Mouse (Mus musculus) layer of hippocampus, adult 2 months (tissue): ENCODE data around the gene Pih1d2. TPM values are rescaled to one million over a fixed set of nuclear protein-coding genes. Genes with fewer than 3 reads are reported as not detected.
A peak's percentile ranks its signal among the peaks of the same experiment; 100 is the strongest.

Source experiments
- DNase-seq, 2 experiments: peaks; one replicate each; pipeline ENCODE4 v3.0.0; 2022; ENCODE audit warnings: low spot score in 2 of 2
- H3K27ac ChIP-seq: fragments of 200-600 bp; 2 replicates; pipeline ENCODE4 v1.8.1; 2022
- H3K4me3 ChIP-seq: fragments of 200-600 bp; 2 replicates; pipeline ENCODE4 v1.8.1; 2022; ENCODE audit warnings: mild to moderate bottlenecking
- CTCF ChIP-seq: fragments of 200-600 bp; conservative IDR thresholded peaks from 2 replicates; pipeline ENCODE4 v1.8.1; 2022; ENCODE audit warnings: antibody characterized with exemption, mild to moderate bottlenecking, moderate library complexity
- long read RNA-seq, 2 experiments: library from polyadenylated mRNA; stranded (forward); transcript quantifications; one replicate each; pipeline ENCODE4 v2.0.0; 2021; ENCODE audit warnings: borderline mapping rate in 2 of 2
- total RNA-seq, 2 experiments: library from RNA; stranded (reverse); gene quantifications; 2 replicates each; pipeline ENCODE4 v1.2.3; 2021

Gene Pih1d2
- 1 to 10 TPM; 2.3 to 2.7 TPM for total RNA-seq
- long read RNA-seq, experiment 1, partial matches to known transcripts = 0 of 2 reads
- long read RNA-seq, experiment 1, other reads (novel, unspliced or antisense) = 1 of 2 reads
- long read RNA-seq, experiment 2, partial matches to known transcripts = 0 of 2 reads
- long read RNA-seq, experiment 2, other reads (novel, unspliced or antisense) = 1 of 2 reads

- DNase-seq = peak; percentile 89
- peak within 1 kb of the TSS; percentile 69 for H3K4me3 ChIP-seq
- peak within 1 kb of the TSS; percentile 97 for H3K27ac ChIP-seq
- TF ChIP-seq CTCF = peak; percentile 7; the same call in 1 of the 2 replicates
Observed at GRCm38 (mm10) chr9:50616766-50617603, at the start of gene Pih1d2, which contains the start of gene Nkapd1. Pih1d2 (plus strand) TSS chr9:50617321. Nkapd1 (minus strand) TSS chr9:50617464.

- H3K4me3 ChIP-seq = no peak overlapping the region
- no peak overlapping the region for H3K27ac ChIP-seq
- TF ChIP-seq CTCF = no peak
- no peak for DNase-seq
Observed at GRCm38 (mm10) chr9:50567372-50567771, 49.7 kb upstream of the Pih1d2 start.

DNA sequence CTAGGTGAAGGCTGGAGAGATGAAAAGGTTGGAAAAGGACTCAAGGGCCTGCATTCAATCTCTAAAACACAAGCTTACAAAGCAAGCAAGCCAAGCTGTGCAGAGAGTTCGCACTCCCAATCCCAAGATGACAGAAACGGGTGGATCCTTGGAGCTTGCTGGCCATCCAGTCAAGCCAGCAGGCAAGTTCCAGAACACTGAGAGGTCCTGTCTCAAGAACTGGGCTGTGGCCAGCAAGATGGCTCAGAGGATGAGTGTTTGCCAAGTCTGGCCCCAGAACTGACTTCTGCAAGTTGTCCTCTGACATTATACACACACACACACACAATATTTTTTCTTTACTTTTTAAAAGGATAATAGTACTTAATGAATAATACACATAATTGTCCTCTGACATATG is 49.2 kb upstream of the Pih1d2 start:
- TF ChIP-seq CTCF = no peak
- no peak for DNase-seq
- Histone ChIP-seq H3K27ac (no peak overlapping the region), H3K4me3 (no peak overlapping the region)

DNA sequence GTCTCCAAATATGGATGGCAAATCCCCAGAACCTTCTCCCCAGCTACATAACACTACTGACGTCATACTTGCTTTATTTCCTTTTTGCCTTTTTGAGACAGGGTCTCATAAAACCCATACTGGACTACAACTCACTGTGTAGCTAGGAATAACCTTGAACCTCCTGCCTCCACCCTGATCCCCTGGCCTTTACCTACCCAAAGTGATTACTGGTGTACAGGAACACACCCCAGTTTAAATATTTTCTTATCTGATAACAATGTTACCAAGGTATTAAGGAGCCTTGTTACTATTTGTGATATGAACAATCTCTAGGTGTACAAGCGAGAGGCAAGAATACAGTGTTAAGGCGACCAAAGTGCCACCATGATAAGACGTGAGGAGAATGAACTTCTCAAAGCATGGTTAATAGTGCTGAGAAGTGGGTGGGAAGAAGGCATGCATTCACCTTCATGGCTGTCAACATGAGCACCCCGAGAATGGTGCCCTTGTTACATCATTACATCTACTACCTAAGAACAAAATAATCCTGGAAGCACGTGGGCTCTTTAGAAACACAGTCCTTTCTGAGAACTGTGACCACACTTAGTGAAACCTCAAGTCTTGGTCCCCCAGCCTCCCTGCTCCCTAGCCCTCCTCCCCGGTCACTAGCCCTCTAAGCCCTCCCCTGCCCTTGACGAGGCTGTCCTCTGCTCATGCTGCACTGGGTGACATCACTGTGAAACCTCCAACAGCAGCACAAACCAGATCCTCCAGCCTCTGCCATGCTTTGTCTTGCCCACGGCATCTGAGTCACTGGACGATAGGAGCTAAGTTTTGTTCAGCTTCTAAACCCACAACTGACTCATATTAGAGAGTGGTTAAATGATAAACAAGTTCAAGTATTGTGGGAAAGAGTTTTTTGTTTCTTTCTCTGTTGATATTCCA is 47.3 kb upstream of the Pih1d2 start:
- Histone ChIP-seq H3K4me3 (no peak overlapping the region), H3K27ac (no peak overlapping the region)
- no peak for TF ChIP-seq CTCF
- no peak for DNase-seq

DNA sequence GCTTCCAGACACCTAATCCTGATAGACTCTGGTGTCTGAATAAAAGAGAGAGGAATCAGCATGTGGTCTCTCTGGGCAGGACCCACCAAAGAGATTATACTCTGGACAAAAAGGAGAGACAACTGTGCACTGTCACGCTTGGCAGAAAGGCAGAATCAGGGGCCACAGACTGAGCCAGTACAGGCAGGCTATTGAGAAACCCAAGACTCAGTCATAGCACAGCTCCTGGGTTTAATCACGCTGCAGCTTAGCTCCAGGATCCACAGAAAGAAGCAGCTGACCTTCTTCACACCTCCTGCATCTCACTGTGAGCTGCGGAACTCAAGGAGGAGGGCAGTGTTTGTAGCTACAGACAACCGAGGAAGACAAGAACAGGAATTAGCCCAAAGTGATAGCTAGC is 36.8 kb upstream of the Pih1d2 start:
- no peak for TF ChIP-seq CTCF

DNA sequence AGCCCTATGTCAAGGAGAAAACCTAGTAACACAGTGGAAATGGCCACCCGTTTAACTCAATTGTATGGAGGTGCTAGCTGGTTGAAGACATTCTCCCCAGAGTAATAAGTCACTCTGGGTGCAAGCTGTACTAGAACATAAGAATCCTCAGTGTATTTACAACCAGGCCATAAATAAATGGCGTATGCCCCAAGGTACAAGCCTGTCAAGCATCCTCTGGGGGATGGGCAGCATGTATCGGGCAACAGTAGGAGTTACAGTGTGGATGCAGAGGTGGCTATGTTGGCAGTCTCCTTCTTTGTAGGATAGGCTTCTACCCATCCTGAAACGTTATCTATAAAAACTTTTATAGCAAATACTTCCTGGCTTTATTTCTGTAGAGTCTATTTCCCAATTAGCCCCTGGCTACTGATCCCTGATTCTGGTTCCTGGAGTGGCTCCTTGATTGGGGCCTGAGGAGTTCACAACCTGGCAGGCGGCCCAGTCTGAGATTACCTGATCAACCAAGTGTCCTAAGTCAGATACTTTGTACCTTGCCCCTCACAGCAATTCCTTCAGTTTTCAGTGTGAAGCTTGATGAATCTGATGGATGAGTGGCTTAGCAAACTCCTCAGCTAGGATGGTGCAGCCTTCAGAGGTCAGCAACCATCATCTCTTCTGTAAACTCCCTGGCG is 31.8 kb upstream of the Pih1d2 start:
- Histone ChIP-seq H3K4me3 (no peak overlapping the region), H3K27ac (no peak overlapping the region)
- no peak for DNase-seq
- TF ChIP-seq CTCF = no peak

More for the DNA sequence above, 36.8 kb upstream of the Pih1d2 start:
- no peak overlapping the region for H3K4me3 ChIP-seq
- H3K27ac ChIP-seq = no peak overlapping the region
- DNase-seq = no peak

DNA sequence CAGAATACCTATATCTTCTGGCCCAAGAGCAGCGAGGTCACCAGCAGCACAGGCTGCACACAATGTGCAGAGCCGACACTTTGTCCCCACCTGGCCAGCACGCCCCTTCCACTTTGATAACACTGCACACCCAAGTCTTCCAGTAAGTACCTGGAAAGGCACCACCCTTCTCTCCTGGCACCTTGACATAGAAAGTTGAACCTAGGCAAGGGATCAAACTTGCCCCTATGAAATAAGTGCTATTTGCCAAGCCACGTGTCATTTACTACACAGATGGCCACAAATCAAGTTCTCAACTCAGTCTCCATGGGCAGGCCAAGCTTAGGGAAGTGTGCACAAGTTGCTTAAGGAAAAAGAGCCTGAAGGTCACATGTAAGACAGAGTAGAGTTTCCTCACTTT is 30.2 kb upstream of the Pih1d2 start:
- no peak overlapping the region for H3K27ac ChIP-seq
- TF ChIP-seq CTCF = no peak
- no peak overlapping the region for H3K4me3 ChIP-seq
- no peak for DNase-seq

DNA sequence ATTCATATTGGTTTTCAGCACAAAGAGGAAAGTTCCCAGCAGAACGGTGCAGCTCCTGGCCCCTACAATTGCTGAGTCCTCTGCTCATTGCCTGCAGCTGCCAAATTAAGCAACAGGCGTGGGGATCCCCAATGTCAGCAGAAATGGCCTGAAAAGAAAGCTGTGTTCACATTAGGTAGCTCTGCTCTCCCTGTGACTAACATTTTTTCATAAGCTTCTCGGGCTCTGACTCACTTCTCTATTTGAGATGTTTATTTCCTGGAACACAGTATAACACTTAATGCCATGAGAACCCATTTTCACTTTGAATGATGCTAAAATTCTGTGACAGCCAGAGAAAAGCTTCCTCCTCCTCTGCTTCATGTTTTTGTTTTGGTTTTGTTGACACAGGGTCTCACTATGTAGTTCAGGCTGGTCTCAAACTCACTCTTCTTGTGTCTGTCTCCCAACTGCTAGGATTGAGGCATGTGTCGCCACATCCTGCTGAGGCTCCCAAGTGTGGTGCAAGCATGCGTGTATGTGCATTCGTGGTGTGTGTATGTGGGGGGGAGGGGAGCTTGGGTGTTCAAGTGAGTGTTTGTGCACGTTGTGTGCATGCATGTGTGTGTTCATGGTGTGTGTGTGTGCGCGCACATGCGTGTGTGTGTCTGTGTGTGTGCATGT is 26.1 kb upstream of the Pih1d2 start:
- DNase-seq = no peak
- no peak for TF ChIP-seq CTCF
- Histone ChIP-seq H3K27ac (no peak overlapping the region), H3K4me3 (no peak overlapping the region)

GRCm38 (mm10) chr9:50592955-50593354 is 24.2 kb upstream of the Pih1d2 start:
- DNase-seq = no peak
- H3K4me3 ChIP-seq = no peak overlapping the region
- H3K27ac ChIP-seq = no peak overlapping the region
- TF ChIP-seq CTCF = no peak

DNA sequence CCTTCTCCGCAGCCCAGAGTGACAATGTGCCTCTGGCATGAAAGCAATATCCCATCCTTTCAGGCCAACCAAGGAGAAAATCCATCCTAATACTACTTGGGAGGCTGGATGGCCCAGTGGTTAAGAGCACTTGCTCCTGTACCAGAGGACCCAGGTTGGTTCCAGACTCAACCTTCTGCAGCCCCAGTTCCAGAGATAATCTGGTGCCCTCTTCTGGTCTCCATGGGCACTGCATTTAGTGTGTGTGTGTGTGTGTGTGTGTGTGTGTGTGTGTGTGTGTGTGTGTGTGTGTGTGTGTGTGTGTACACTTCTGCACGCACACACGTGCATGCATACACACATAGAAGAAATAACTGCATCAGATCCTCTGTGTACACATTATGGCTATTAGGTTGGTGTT is 23.6 kb upstream of the Pih1d2 start:
- no peak overlapping the region for H3K27ac ChIP-seq
- TF ChIP-seq CTCF = peak; percentile 60
- peak in 1 of 2 experiments; percentile 22 for DNase-seq
- no peak overlapping the region for H3K4me3 ChIP-seq

DNA sequence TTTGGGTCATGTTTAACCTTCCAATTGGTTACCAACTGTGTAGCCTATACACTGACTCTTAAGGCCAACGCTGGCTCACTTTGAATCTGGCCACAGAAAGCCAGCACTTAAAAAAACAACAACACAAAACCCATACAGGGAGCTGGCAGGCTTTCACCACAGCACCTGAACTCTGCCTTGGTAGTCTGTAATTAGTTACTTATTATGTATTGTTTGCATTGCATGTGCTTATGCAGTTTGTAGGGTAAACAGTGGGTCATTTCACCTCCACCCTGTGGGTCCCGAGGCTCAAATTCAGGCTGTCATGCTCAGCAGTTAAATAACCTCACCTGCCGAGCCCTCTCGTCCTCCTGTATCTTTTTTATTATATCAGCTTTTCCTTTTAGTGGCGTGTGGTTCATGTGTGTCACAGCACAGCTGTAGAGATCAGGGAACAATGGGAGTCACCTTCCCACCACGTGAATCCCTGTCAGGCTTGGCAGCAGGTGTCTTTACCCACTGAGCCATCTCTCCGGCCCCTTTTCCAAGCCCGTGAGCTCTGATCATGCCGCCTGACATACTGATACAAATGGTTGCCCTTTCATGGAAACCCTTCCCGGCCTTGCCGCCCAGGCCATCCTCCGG is 22.2 kb upstream of the Pih1d2 start:
- no peak overlapping the region for H3K27ac ChIP-seq
- H3K4me3 ChIP-seq = no peak overlapping the region
- no peak for TF ChIP-seq CTCF
- DNase-seq = no peak
